Mouse (Mus musculus) heart, postnatal 0 days (tissue): Measurements from ENCODE around the gene Pdzd2. TPM values are rescaled to one million over a fixed set of nuclear protein-coding genes. Genes with fewer than 3 reads are reported as not detected.

Experiments
- ATAC-seq: fragments of 200-750 bp; cut with Nextera tagmentation; 2 replicates; pipeline ENCODE4 v1.8.0; 2017; ENCODE audit warnings: low read depth, moderate number of reproducible peaks, moderate library complexity; ENCODE audit not compliant: insufficient read depth
- DNase-seq: peaks from one replicate; pipeline ENCODE4 v3.0.0-alpha.2; 2016; ENCODE audit warnings: low spot score
- H3K27ac ChIP-seq: fragments of 300-500 bp; sonication (generic); 2 replicates; pipeline ENCODE4 v1.5.1; 2014; ENCODE audit warnings: low read depth, mild to moderate bottlenecking
- H3K27me3 ChIP-seq: fragments of 300-500 bp; sonication (generic); 2 replicates; pipeline ENCODE4 v1.6.1; 2014; ENCODE audit warnings: low read length, mixed read lengths; ENCODE audit not compliant: control insufficient read depth, insufficient read depth
- H3K36me3 ChIP-seq: fragments of 300-500 bp; sonication (generic); replicated peaks from 2 replicates; pipeline ENCODE4 v1.6.1; 2014; ENCODE audit warnings: low read length, mixed read lengths; ENCODE audit not compliant: control insufficient read depth, insufficient read depth
- H3K4me1 ChIP-seq: fragments of 300-500 bp; sonication (generic); 2 replicates; pipeline ENCODE4 v1.6.1; 2014; ENCODE audit warnings: antibody characterized with exemption; ENCODE audit not compliant: control insufficient read depth, insufficient read depth
- H3K4me2 ChIP-seq: fragments of 300-500 bp; sonication (generic); 2 replicates; pipeline ENCODE4 v1.6.1; 2014; ENCODE audit warnings: low read depth, mild to moderate bottlenecking, low read length, moderate library complexity
- H3K4me3 ChIP-seq: fragments of 300-500 bp; sonication (generic); 2 replicates; pipeline ENCODE4 v1.5.1; 2014; ENCODE audit warnings: low read depth, low read length
- H3K9ac ChIP-seq: fragments of 300-500 bp; sonication (generic); replicated peaks from 2 replicates; pipeline ENCODE4 v1.6.1; 2014; ENCODE audit warnings: low read depth, low read length, mixed read lengths
- H3K9me3 ChIP-seq: fragments of 300-500 bp; sonication (generic); replicated peaks from 2 replicates; pipeline ENCODE4 v1.6.1; 2016; ENCODE audit warnings: low read length; ENCODE audit not compliant: control insufficient read depth
- CTCF ChIP-seq: IDR thresholded peaks from 2 replicates; pipeline ENCODE4 v1.5.1; 2016; ENCODE audit warnings: antibody characterized with exemption, control low read depth, low read depth
- EP300 ChIP-seq: IDR thresholded peaks from 2 replicates; pipeline ENCODE4 v1.6.1; 2016; ENCODE audit warnings: antibody characterized with exemption, low read depth
- WGBS: fragments of 180-500 bp; shearing (Covaris S2); extraction: QIAGEN DNeasy Blood & Tissue Kit; methylation state at CpG from one replicate; pipeline ENCODE4 v1.1.7; 2014; 5-methylcytosine and 5-hydroxymethylcytosine counted together
- polyA plus RNA-seq: library from polyadenylated mRNA; unstranded; fragments of >200 nt; fragmentation: Nextera tagmentation; extraction: Ambion mirVana; gene quantifications from 2 replicates; pipeline ENCODE4 v1.2.1, GENCODE M21; 2015
- total RNA-seq: library from RNA; depleted of rRNA; stranded (reverse); fragments of >200 nt; gene quantifications from 2 replicates; pipeline ENCODE4 v1.2.3, GENCODE M21; 2014; ENCODE audit warnings: low replicate concordance

Pdzd2 gene
- total and polyA plus RNA-seq, 2 experiments from 2014 or later, result 36.1 to 86.0 TPM

- no peaks in the 10 kb centered on the region for H3K9me3 ChIP-seq
- H3K9ac ChIP-seq, result no peak overlapping the region
- H3K36me3 ChIP-seq, result peaks cover 57% of the 10 kb centered on the region
- H3K4me1 ChIP-seq, result peaks cover 17% of the 10 kb centered on the region; the same call in 1 of the 2 replicates
- DNase-seq (no peak), ATAC-seq (no peak)
- WGBS, result 58% methylated on average over 3 of the region's 3 CpGs
- H3K27me3 ChIP-seq, result no peaks in the 10 kb centered on the region
- no peak overlapping the region for H3K4me2 ChIP-seq
- H3K4me3 ChIP-seq, result no peak overlapping the region
- H3K27ac ChIP-seq, result no peak overlapping the region
- TF ChIP-seq EP300 (no peak), CTCF (no peak)
These were observed 373.7 kb downstream of the Pdzd2 start for GRCm38 (mm10) chr15:12366072-12366469.

DNA sequence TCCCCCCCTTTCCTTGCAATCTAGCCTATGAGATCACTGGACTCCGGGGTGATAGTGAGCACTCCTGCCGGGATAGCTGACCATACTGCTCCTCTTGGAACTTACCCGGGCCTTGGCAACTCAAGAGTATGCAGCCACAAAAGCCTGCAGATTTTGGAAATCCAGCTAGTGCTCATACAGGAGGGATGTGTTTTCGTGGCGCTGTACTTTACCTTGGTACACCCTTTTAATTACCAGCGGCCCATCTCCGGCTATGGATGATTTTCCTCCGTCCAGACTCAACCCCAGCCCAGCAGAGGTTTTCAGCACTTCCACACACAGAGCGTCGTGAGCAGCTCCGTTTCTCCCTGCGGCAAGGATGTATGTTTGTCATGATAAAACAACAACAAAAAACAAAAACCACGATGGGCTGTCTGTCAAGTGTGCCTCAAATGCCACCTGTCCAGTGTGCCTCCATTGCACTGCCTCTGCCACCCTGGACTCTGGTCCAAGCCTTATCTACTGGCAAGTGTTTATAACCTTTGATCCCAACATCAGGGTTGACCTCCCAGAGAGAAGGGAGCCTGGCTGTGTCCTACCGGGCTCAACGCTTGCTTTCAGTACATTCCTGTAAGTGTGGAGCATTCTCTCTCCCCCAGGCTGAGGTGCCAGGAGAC lies 374.2 kb downstream of the Pdzd2 start:
- DNase-seq (no peak), ATAC-seq (no peak)
- H3K4me3 ChIP-seq, result no peak overlapping the region
- H3K27me3 ChIP-seq, result no peaks in the 10 kb centered on the region
- no peak overlapping the region for H3K9ac ChIP-seq
- WGBS, result 69% methylated on average over 15 of the region's 15 CpGs
- H3K27ac ChIP-seq, result no peak overlapping the region
- no peak overlapping the region for H3K4me2 ChIP-seq
- H3K4me1 ChIP-seq, result peaks cover 17% of the 10 kb centered on the region; the same call in 1 of the 2 replicates
- TF ChIP-seq EP300 (no peak), CTCF (no peak)
- H3K36me3 ChIP-seq, result peaks cover 59% of the 10 kb centered on the region
- no peaks in the 10 kb centered on the region for H3K9me3 ChIP-seq

GRCm38 (mm10) chr15:12364096-12364495 lies 375.6 kb downstream of the Pdzd2 start:
- ATAC-seq (no peak), DNase-seq (no peak)
- Histone ChIP-seq H3K4me2 (no peak overlapping the region), H3K9me3 (no peaks in the 10 kb centered on the region), H3K4me3 (no peak overlapping the region), H3K36me3 (peaks cover 58% of the 10 kb centered on the region), H3K4me1 (peaks cover 17% of the 10 kb centered on the region; the same call in 1 of the 2 replicates), H3K9ac (no peak overlapping the region), H3K27ac (no peak overlapping the region), H3K27me3 (no peaks in the 10 kb centered on the region)
- WGBS, result 84% methylated on average over 4 of the region's 4 CpGs
- TF ChIP-seq CTCF, result no peak
- no peak for TF ChIP-seq EP300

- no peak overlapping the region for H3K9ac ChIP-seq
- H3K27me3 ChIP-seq, result no peaks in the 10 kb centered on the region
- TF ChIP-seq EP300 (no peak), CTCF (no peak)
- no peaks in the 10 kb centered on the region for H3K9me3 ChIP-seq
- ATAC-seq (no peak), DNase-seq (no peak)
- H3K27ac ChIP-seq, result no peak overlapping the region
- H3K36me3 ChIP-seq, result peaks cover 71% of the 10 kb centered on the region
- peaks cover 7% of the 10 kb centered on the region; the same call in 1 of the 2 replicates for H3K4me1 ChIP-seq
- 86% methylated on average over 6 of the region's 6 CpGs for WGBS
- H3K4me3 ChIP-seq, result no peak overlapping the region
- no peak overlapping the region for H3K4me2 ChIP-seq
These were observed 377.1 kb downstream of the Pdzd2 start for GRCm38 (mm10) chr15:12362701-12363040.

DNA sequence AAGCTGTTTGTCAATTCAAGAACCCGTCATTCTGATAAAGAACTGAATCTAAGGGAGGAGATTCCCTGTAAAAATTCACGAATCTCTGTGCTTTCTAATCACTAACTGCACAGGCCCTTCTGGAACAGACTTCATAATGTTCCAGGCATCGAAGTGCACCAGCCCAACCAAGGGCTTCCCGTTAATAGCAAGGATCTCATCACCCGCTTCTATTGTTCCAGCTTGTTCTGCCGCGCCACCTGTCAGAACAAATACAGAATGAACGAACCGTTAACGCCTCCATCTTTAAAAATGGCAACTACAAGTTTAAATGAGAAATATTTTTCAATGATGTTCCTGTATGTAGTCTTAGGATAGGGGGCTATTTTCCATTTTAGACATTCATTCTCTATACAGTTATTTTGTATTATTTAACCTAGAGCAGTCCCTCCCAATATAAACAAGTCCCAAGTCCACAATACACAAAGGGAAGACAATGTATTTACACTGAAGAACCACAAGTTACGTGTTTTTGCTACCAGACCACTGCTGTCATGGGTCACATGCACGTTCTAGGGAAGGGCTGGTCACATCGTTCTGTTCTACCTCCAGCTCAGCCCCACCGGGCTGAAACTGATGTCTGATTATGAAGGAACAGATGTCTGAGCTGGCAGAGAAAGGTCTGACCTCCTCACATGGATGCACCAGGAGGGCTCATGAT lies 377.6 kb downstream of the Pdzd2 start:
- DNase-seq (no peak), ATAC-seq (no peak)
- peaks cover 74% of the 10 kb centered on the region for H3K36me3 ChIP-seq
- no peaks in the 10 kb centered on the region for H3K27me3 ChIP-seq
- H3K4me2 ChIP-seq, result no peak overlapping the region
- H3K4me1 ChIP-seq, result 0 out of 2 replicates have a peak, but pooled peaks cover 2% of the 10 kb centered on the region
- H3K27ac ChIP-seq, result no peak overlapping the region
- H3K4me3 ChIP-seq, result no peak overlapping the region
- TF ChIP-seq CTCF, result no peak
- no peak for TF ChIP-seq EP300
- H3K9me3 ChIP-seq, result no peaks in the 10 kb centered on the region
- H3K9ac ChIP-seq, result no peak overlapping the region
- WGBS, result 83% methylated on average over 14 of the region's 14 CpGs
